In genomic region chr9:88547851-88548613, GRCm38 (mm10) we compare ENCODE assay signal across 8 mouse cellular contexts. TPM values are rescaled to one million over a fixed set of nuclear protein-coding genes. Genes with fewer than 3 reads are reported as not detected.
DNase-seq lines count a peak whose midpoint lies in the region; ATAC-seq lines count a peak whose summit lies in the region.

TSS of gene Zfp949 (plus strand) at chr9:88548020.

- peak within 1 kb of the TSS; percentile 84 for H3K9ac ChIP-seq in hindbrain, embryonic 15.5 days

- H3K27ac ChIP-seq in hindbrain, embryonic 15.5 days (replicated peaks), result peak within 1 kb of the TSS; percentile 90

- H3K4me2 ChIP-seq in hindbrain, embryonic 15.5 days, result peak within 1 kb of the TSS; percentile 70

- no peaks in the 10 kb centered on the region for H3K27me3 ChIP-seq in hindbrain, embryonic 15.5 days

- under 1% methylated on average over 30 of the region's 30 CpGs for WGBS in hindbrain, embryonic 15.5 days

- H3K36me3 ChIP-seq in hindbrain, embryonic 15.5 days, result peaks cover 6% of the 10 kb centered on the region

- DNase-seq in cerebellum, postnatal 4 days (ENCODE audit: low spot score in 2 of 2), result peak; percentile 33 to 55
- peak; percentile 85 to 90 for DNase-seq in frontal cortex, postnatal 36 days (ENCODE audit: low spot score in 2 of 2)
- DNase-seq in layer of hippocampus, postnatal 36 days, result peak; percentile 74 to 79
- DNase-seq in lung, postnatal 25 days (ENCODE audit: low spot score), result peak; percentile 90
- peak; percentile 92 for DNase-seq in retina, embryonic 14.5 days (ENCODE audit: low spot score)
- DNase-seq in thymus, postnatal 36 days, result peak; percentile 66 to 70

- H3K4me1 ChIP-seq in hindbrain, embryonic 15.5 days (replicated peaks), result peaks cover 34% of the 10 kb centered on the region

- peak within 1 kb of the TSS; percentile 94 for H3K4me3 ChIP-seq in hindbrain, embryonic 15.5 days

- H3K9me3 ChIP-seq in hindbrain, embryonic 15.5 days, result no peaks in the 10 kb centered on the region

- ATAC-seq in activated CD4-positive, CD25-positive, alpha-beta regulatory T cell, adult 4 months, result peak; percentile 92
- ATAC-seq in hindbrain, embryonic 15.5 days (ENCODE audit: low FRiP score, low read depth), result peak; percentile 95

RNA-seq across cellular contexts. Expression of gene Zfp949, which starts in this region (rescaled TPM):
- polyA plus RNA-seq in activated CD4-positive, CD25-positive, alpha-beta regulatory T cell, adult 4 months (2017; shearing (Covaris generic)), result 10 to 100 TPM; 10.6 to 10.9 TPM
- 17.2 and 19.8 TPM in 2 replicates for polyA plus RNA-seq in hindbrain, embryonic 15.5 days (2015; fragmentation: Nextera tagmentation; extraction: Ambion mirVana)
- 10 to 100 TPM; 22.4 to 24.7 TPM for total RNA-seq in layer of hippocampus, postnatal 36 days (2021)

Comparison
In these comparisons a context has a peak if more than half of its experiments do, and no peak if none do; other contexts are left out.
1. Peak in every context shown above with its lines: DNase-seq, ATAC-seq, H3K4me3 ChIP-seq and H3K27ac ChIP-seq.